Mouse (Mus musculus): ENCODE results near the gene Hs6st2.

GRCm38 (mm10) chrX:51610743-51611142, 70.9 kb downstream of the Hs6st2 start:
- TF ChIP-seq CTCF (IDR thresholded peaks at IDR 0.05 in 2 of 3, conservative IDR thresholded peaks at IDR 0.05 in 1 of 3; ENCODE audit: control insufficient read depth in 1 of 3, insufficient read depth in 1 of 3, low read depth in 2 of 3, low read length in 3 of 3, poor library complexity in 1 of 3, severe bottlenecking in 1 of 3) (no peak), CHD2 (IDR thresholded peaks at IDR 0.05; ENCODE audit: low read length) (no peak)

All from MEL (cell line).